Mouse (Mus musculus) heart, embryonic 11.5 days (tissue): ENCODE measurements at regions not wholly inside any gene's neighbourhood (a gene's known extent, or its start where the extent isn't known, plus 50 kb on each side); places are given as distances from the start of the nearest gene placed in this dataset.

ENCODE experiments used
- ATAC-seq: fragments of 200-750 bp; cut with Nextera tagmentation; replicated peaks from 2 replicates; pipeline ENCODE4 v1.8.0; 2017; ENCODE audit warnings: moderate library complexity; ENCODE audit not compliant: insufficient number of reproducible peaks, low FRiP score, low TSS enrichment
- H3K27ac ChIP-seq: fragments of 300-500 bp; sonication (generic); 2 replicates; pipeline ENCODE4 v1.5.1; 2014; ENCODE audit warnings: mild to moderate bottlenecking, low read depth, low read length
- H3K27me3 ChIP-seq: fragments of 300-500 bp; sonication (generic); 2 replicates; pipeline ENCODE4 v1.6.1; 2014; ENCODE audit warnings: mild to moderate bottlenecking, low read length, mixed read lengths; ENCODE audit not compliant: control insufficient read depth, insufficient read depth
- H3K36me3 ChIP-seq: fragments of 300-500 bp; sonication (generic); 2 replicates; pipeline ENCODE4 v1.6.1; 2014; ENCODE audit warnings: mild to moderate bottlenecking, low read length, moderate library complexity, mixed read lengths; ENCODE audit not compliant: control insufficient read depth, insufficient read depth
- H3K4me1 ChIP-seq: fragments of 300-500 bp; sonication (generic); 2 replicates; pipeline ENCODE4 v1.6.1; 2014; ENCODE audit warnings: low read length; ENCODE audit not compliant: control insufficient read depth, insufficient read depth
- H3K4me2 ChIP-seq: fragments of 300-500 bp; sonication (generic); 2 replicates; pipeline ENCODE4 v1.6.1; 2014; ENCODE audit warnings: mild to moderate bottlenecking, moderate library complexity
- H3K4me3 ChIP-seq: fragments of 300-500 bp; sonication (generic); 2 replicates; pipeline ENCODE4 v1.5.1; 2014; ENCODE audit warnings: low read depth, low read length
- H3K9ac ChIP-seq: fragments of 300-500 bp; sonication (generic); 2 replicates; pipeline ENCODE4 v1.6.1; 2014; ENCODE audit warnings: mild to moderate bottlenecking, low read depth, low read length, moderate library complexity
- H3K9me3 ChIP-seq: fragments of 300-500 bp; sonication (generic); replicated peaks from 2 replicates; pipeline ENCODE4 v1.6.1; 2016; ENCODE audit warnings: low read length; ENCODE audit not compliant: control insufficient read depth
- WGBS: fragments of 180-500 bp; shearing (Covaris S2); extraction: QIAGEN DNeasy Blood & Tissue Kit; methylation state at CpG from one replicate; pipeline ENCODE4 v1.1.7; 2014; ENCODE audit not compliant: insufficient replicate concordance; 5-methylcytosine and 5-hydroxymethylcytosine counted together

GRCm38 (mm10) chr13:116036166-116036565 lies 273.3 kb downstream of the Isl1 start:
- no peaks in the 10 kb centered on the region for H3K36me3 ChIP-seq
- no peaks in the 10 kb centered on the region for H3K9me3 ChIP-seq
- no peak overlapping the region for H3K4me3 ChIP-seq
- no peaks in the 10 kb centered on the region for H3K4me1 ChIP-seq
- no peak overlapping the region for H3K4me2 ChIP-seq
- H3K27ac ChIP-seq, result no peak overlapping the region
- 70% methylated on average over 4 of the region's 4 CpGs for WGBS
- H3K27me3 ChIP-seq, result no peaks in the 10 kb centered on the region
- no peak for ATAC-seq
- no peak overlapping the region for H3K9ac ChIP-seq

- ATAC-seq, result no peak
- Histone ChIP-seq H3K27me3 (no peaks in the 10 kb centered on the region), H3K4me3 (no peak overlapping the region), H3K9ac (no peak overlapping the region), H3K4me2 (no peak overlapping the region), H3K27ac (no peak overlapping the region), H3K4me1 (no peaks in the 10 kb centered on the region), H3K36me3 (no peaks in the 10 kb centered on the region), H3K9me3 (no peaks in the 10 kb centered on the region)
- 66% methylated on average over 2 of the region's 2 CpGs for WGBS
These were observed 279.3 kb downstream of the Isl1 start for GRCm38 (mm10) chr13:116030152-116030720.

GRCm38 (mm10) chr13:116028583-116028982 lies 280.9 kb downstream of the Isl1 start:
- no peak for ATAC-seq
- Histone ChIP-seq H3K36me3 (no peaks in the 10 kb centered on the region), H3K4me1 (no peaks in the 10 kb centered on the region), H3K27me3 (no peaks in the 10 kb centered on the region), H3K9me3 (no peaks in the 10 kb centered on the region), H3K9ac (no peak overlapping the region), H3K4me3 (no peak overlapping the region), H3K4me2 (no peak overlapping the region), H3K27ac (no peak overlapping the region)
- 72% methylated on average over 2 of the region's 2 CpGs for WGBS

GRCm38 (mm10) chr13:116027147-116027546 lies 282.3 kb downstream of the Isl1 start:
- Histone ChIP-seq H3K27ac (no peak overlapping the region), H3K4me3 (no peak overlapping the region), H3K36me3 (no peaks in the 10 kb centered on the region), H3K4me1 (no peaks in the 10 kb centered on the region), H3K9ac (no peak overlapping the region), H3K27me3 (no peaks in the 10 kb centered on the region), H3K9me3 (no peaks in the 10 kb centered on the region), H3K4me2 (no peak overlapping the region)
- 61% methylated on average over 2 of the region's 2 CpGs for WGBS
- no peak for ATAC-seq

- H3K4me2 ChIP-seq, result no peak overlapping the region
- no peaks in the 10 kb centered on the region for H3K27me3 ChIP-seq
- no peak overlapping the region for H3K4me3 ChIP-seq
- H3K27ac ChIP-seq, result no peak overlapping the region
- H3K36me3 ChIP-seq, result no peaks in the 10 kb centered on the region
- no peak for ATAC-seq
- no peaks in the 10 kb centered on the region for H3K4me1 ChIP-seq
- no peaks in the 10 kb centered on the region for H3K9me3 ChIP-seq
- WGBS, result 60% methylated on average over 5 of the region's 5 CpGs
- H3K9ac ChIP-seq, result no peak overlapping the region
These were observed 291.6 kb downstream of the Isl1 start for GRCm38 (mm10) chr13:116017886-116018285.

- 73% methylated on average over 1 of the region's 1 CpGs for WGBS
- H3K4me1 ChIP-seq, result no peaks in the 10 kb centered on the region
- H3K27ac ChIP-seq, result no peak overlapping the region
- no peaks in the 10 kb centered on the region for H3K27me3 ChIP-seq
- no peak overlapping the region for H3K4me2 ChIP-seq
- H3K9me3 ChIP-seq, result no peaks in the 10 kb centered on the region
- no peaks in the 10 kb centered on the region for H3K36me3 ChIP-seq
- H3K4me3 ChIP-seq, result no peak overlapping the region
- no peak for ATAC-seq
- no peak overlapping the region for H3K9ac ChIP-seq
These were observed 305.8 kb downstream of the Isl1 start for GRCm38 (mm10) chr13:116003733-116004132.

- no peak overlapping the region for H3K9ac ChIP-seq
- 56% methylated on average over 4 of the region's 4 CpGs for WGBS
- no peaks in the 10 kb centered on the region for H3K27me3 ChIP-seq
- no peak overlapping the region for H3K27ac ChIP-seq
- ATAC-seq, result no peak
- H3K36me3 ChIP-seq, result no peaks in the 10 kb centered on the region
- H3K4me2 ChIP-seq, result no peak overlapping the region
- no peak overlapping the region for H3K4me3 ChIP-seq
- H3K9me3 ChIP-seq, result no peaks in the 10 kb centered on the region
- no peaks in the 10 kb centered on the region for H3K4me1 ChIP-seq
These were observed 307.0 kb downstream of the Isl1 start for GRCm38 (mm10) chr13:116002391-116002899.

- no peaks in the 10 kb centered on the region for H3K27me3 ChIP-seq
These were observed 318.9 kb downstream of the Isl1 start for GRCm38 (mm10) chr13:115990591-115990990.

GRCm38 (mm10) chr13:115989091-115989490 lies 320.4 kb downstream of the Isl1 start:
- Histone ChIP-seq H3K9me3 (no peaks in the 10 kb centered on the region), H3K36me3 (no peaks in the 10 kb centered on the region), H3K27me3 (no peaks in the 10 kb centered on the region), H3K4me2 (no peak overlapping the region), H3K4me1 (no peaks in the 10 kb centered on the region), H3K27ac (no peak overlapping the region), H3K4me3 (no peak overlapping the region), H3K9ac (no peak overlapping the region)
- no peak for ATAC-seq

More at GRCm38 (mm10) chr13:115990591-115990990, 318.9 kb downstream of the Isl1 start:
- H3K4me3 ChIP-seq, result no peak overlapping the region
- ATAC-seq, result no peak
- no peak overlapping the region for H3K4me2 ChIP-seq
- no peaks in the 10 kb centered on the region for H3K4me1 ChIP-seq
- no peaks in the 10 kb centered on the region for H3K9me3 ChIP-seq
- H3K9ac ChIP-seq, result no peak overlapping the region
- WGBS, result 64% methylated on average over 3 of the region's 3 CpGs
- no peak overlapping the region for H3K27ac ChIP-seq
- H3K36me3 ChIP-seq, result no peaks in the 10 kb centered on the region
